Mouse (Mus musculus): ENCODE measurements around the gene Ccnd1. TPM values are rescaled to one million over a fixed set of nuclear protein-coding genes. Genes with fewer than 3 reads are reported as not detected.
A peak's percentile ranks its signal among the peaks of the same experiment; 100 is the strongest.

Gene Ccnd1
- polyA plus RNA-seq, 1 experiment: 42.5 TPM

DNA sequence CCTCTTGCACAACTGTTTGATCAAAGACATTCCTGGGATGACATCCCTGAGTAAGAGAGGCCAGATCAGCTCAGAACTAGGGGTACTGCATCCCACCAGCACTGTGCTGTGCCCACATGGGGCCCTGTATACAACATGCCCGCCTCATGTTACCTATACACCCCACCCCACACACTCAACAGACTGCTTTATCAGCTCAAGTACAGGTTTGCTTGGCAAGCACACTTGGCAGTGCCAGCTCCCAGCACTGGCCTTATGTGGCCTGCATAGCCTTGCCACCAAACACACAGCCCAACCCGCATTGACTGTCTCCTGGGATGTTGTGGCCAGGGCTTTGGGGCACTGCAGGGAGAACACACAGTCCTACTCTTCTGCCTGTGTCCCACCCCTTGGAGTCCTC lies 12.1 kb downstream of the Ccnd1 start:
- no peak overlapping the region for H3K4me3 ChIP-seq (ENCODE audit: low read depth, low read length)
- WGBS: 81% methylated on average over 2 of the region's 2 CpGs
- no peak overlapping the region for H3K27ac ChIP-seq (ENCODE audit: insufficient read depth, low read depth, low read length)
- no peak for TF ChIP-seq CTCF (IDR thresholded peaks at IDR 0.05; ENCODE audit: extremely low read depth, insufficient read length, insufficient replicate concordance, low read depth, low read length)
- no peak for TF ChIP-seq POLR2A (IDR thresholded peaks at IDR 0.05; ENCODE audit: low read depth, low read length)
- no peaks in the 10 kb centered on the region for H3K4me1 ChIP-seq (ENCODE audit: control insufficient read depth, insufficient read depth, insufficient read length, low read length)
- no peaks in the 10 kb centered on the region for H3K27me3 ChIP-seq (ENCODE audit: control insufficient read depth, insufficient read depth, low read length)
- H3K36me3 ChIP-seq (ENCODE audit: control insufficient read depth, insufficient read depth, low read length): peaks cover 24% of the 10 kb centered on the region; the same call in 1 of the 2 replicates

- H3K27me3 ChIP-seq (ENCODE audit: control insufficient read depth, insufficient read depth, low read length): no peaks in the 10 kb centered on the region
- peaks cover 9% of the 10 kb centered on the region for H3K4me1 ChIP-seq (ENCODE audit: control insufficient read depth, insufficient read depth, insufficient read length, low read length)
- peaks cover 30% of the 10 kb centered on the region for H3K36me3 ChIP-seq (ENCODE audit: control insufficient read depth, insufficient read depth, low read length)
- TF ChIP-seq CTCF (IDR thresholded peaks at IDR 0.05; ENCODE audit: extremely low read depth, insufficient read length, insufficient replicate concordance, low read depth, low read length) (no peak), POLR2A (IDR thresholded peaks at IDR 0.05; ENCODE audit: low read depth, low read length) (no peak)
- H3K4me3 ChIP-seq (ENCODE audit: low read depth, low read length): no peak overlapping the region
- WGBS: 88% methylated on average over 1 of the region's 1 CpGs
- H3K27ac ChIP-seq (ENCODE audit: insufficient read depth, low read depth, low read length): no peak overlapping the region
Observed at GRCm38 (mm10) chr7:144918823-144919222, 20.9 kb downstream of the Ccnd1 start.

DNA sequence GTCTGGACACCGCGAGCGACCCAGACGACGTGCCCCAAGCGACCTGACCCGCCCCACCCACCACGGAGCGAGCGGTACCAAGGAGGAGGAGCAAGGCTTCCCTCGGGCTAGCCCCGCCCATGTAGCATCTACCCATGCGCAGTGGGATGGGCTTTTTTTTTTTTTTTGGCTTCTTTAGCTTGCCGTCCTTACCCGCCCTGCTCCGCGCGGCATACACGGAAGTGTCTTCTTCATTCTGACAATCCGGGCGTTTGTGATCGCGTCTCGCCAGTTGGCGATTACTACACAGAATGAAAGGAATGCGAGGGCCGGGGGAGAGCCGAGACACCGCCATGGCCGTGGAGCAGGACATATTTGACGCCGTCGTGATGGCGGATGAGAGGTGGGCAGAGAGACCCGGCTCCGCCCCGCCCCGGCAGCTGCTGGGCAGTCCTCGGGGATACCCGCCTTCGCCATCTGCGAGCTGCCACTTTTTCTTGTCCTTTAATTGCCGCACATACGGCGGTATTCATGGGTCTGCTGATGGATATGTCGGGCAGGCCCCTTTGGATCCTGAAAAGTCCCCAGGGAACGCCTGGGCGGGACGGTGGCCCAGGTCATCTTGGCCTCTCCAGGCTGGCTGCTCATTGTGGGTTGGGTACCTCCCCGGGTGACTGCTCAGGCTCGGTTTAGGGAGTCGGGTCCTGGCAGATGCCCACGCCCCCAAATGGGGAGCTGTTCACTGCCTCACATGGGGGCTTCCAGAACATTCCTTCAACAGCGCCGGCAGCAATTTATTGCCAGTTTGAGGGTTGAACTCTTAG lies 24.6 kb downstream of the Ccnd1 start, which contains the start of gene LTO1:
LTO1 (plus strand) TSS at position 153 of the 803 bp plus-strand sequence.
- H3K27me3 ChIP-seq (ENCODE audit: control insufficient read depth, insufficient read depth, low read length): no peaks in the 10 kb centered on the region
- peaks cover 18% of the 10 kb centered on the region for H3K36me3 ChIP-seq (ENCODE audit: control insufficient read depth, insufficient read depth, low read length)
- H3K27ac ChIP-seq (ENCODE audit: insufficient read depth, low read depth, low read length): peak within 1 kb of the TSS; percentile 60; the same call in 1 of the 2 replicates
- H3K4me1 ChIP-seq (ENCODE audit: control insufficient read depth, insufficient read depth, insufficient read length, low read length): peaks cover 9% of the 10 kb centered on the region
- under 1% methylated on average over 55 of the region's 55 CpGs for WGBS
- H3K4me3 ChIP-seq (ENCODE audit: low read depth, low read length): peak within 1 kb of the TSS; percentile 91
- TF ChIP-seq POLR2A (IDR thresholded peaks at IDR 0.05; ENCODE audit: low read depth, low read length) (no peak), CTCF (IDR thresholded peaks at IDR 0.05; ENCODE audit: extremely low read depth, insufficient read length, insufficient replicate concordance, low read depth, low read length) (no peak)

DNA sequence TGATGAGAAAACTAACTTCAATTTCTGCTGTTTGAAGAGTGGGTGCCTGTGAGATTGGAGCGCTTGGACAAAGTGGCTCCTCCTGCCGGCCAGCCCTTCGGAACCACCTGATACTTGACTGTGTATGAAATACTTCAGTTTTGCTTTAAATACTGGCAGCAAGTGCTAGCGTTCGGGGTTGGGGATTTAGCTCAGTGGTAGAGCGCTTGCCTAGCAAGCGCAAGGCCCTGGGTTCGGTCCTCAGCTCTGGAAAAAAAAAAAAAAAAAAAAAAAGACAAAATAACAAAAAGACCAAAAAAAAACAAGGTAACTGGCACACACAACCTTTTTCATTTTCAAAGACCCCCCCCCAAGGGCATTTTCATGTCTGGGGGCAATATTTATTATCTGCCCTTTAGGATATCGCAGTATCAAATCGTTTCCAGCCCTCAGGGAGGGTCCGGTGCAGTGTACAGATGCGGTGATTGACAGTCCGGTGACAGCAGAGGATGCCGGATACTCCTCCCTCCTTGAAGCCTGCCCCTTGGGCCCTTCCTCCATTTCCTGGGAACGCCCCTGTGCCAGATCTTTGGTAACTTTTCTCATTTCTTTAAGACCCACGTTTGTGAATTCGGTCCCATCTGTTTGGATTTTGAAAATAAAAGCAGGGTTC lies 25.3 kb downstream of the Ccnd1 start:
- Histone ChIP-seq H3K27ac (ENCODE audit: insufficient read depth, low read depth, low read length) (peak overlapping the region; percentile 60; the same call in 1 of the 2 replicates), H3K4me3 (ENCODE audit: low read depth, low read length) (peak overlapping the region; percentile 91), H3K27me3 (ENCODE audit: control insufficient read depth, insufficient read depth, low read length) (no peaks in the 10 kb centered on the region), H3K36me3 (ENCODE audit: control insufficient read depth, insufficient read depth, low read length) (peaks cover 15% of the 10 kb centered on the region), H3K4me1 (ENCODE audit: control insufficient read depth, insufficient read depth, insufficient read length, low read length) (peaks cover 9% of the 10 kb centered on the region)
- TF ChIP-seq CTCF (IDR thresholded peaks at IDR 0.05; ENCODE audit: extremely low read depth, insufficient read length, insufficient replicate concordance, low read depth, low read length): peak; percentile 8; the same call in 1 of the 2 replicates
- no peak for TF ChIP-seq POLR2A (IDR thresholded peaks at IDR 0.05; ENCODE audit: low read depth, low read length)
- 6% methylated on average over 17 of the region's 17 CpGs for WGBS

GRCm38 (mm10) chr7:144912897-144913296 lies 26.8 kb downstream of the Ccnd1 start:
- H3K27me3 ChIP-seq (ENCODE audit: control insufficient read depth, insufficient read depth, low read length): no peaks in the 10 kb centered on the region
- H3K4me3 ChIP-seq (ENCODE audit: low read depth, low read length): no peak overlapping the region
- peaks cover 9% of the 10 kb centered on the region for H3K4me1 ChIP-seq (ENCODE audit: control insufficient read depth, insufficient read depth, insufficient read length, low read length)
- H3K27ac ChIP-seq (ENCODE audit: insufficient read depth, low read depth, low read length): no peak overlapping the region
- 84% methylated on average over 4 of the region's 4 CpGs for WGBS
- TF ChIP-seq CTCF (IDR thresholded peaks at IDR 0.05; ENCODE audit: extremely low read depth, insufficient read length, insufficient replicate concordance, low read depth, low read length): no peak
- no peak for TF ChIP-seq POLR2A (IDR thresholded peaks at IDR 0.05; ENCODE audit: low read depth, low read length)
- peaks cover 7% of the 10 kb centered on the region; the same call in 1 of the 2 replicates for H3K36me3 ChIP-seq (ENCODE audit: control insufficient read depth, insufficient read depth, low read length)

DNA sequence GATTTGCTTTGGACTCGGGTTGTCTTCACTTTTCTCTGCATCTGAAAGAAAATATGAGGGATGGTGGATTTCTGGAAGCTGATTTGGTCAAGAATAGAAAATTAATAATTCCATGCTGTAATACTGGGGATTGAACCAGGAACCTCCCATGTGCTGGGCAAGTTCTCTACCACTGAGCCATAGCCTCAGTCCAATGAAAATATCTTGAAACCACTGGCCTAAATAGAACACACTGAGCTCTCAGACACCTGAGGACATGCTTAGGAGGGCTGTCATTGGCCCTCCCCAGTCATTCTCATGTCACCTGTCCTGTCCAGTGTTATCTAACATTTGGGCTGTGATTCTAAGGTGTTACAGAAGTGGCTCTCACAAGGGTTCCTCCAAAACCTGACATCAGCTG lies 28.6 kb downstream of the Ccnd1 start:
- 76% methylated on average over 1 of the region's 1 CpGs for WGBS
- no peaks in the 10 kb centered on the region for H3K27me3 ChIP-seq (ENCODE audit: control insufficient read depth, insufficient read depth, low read length)
- no peak overlapping the region for H3K27ac ChIP-seq (ENCODE audit: insufficient read depth, low read depth, low read length)
- H3K4me3 ChIP-seq (ENCODE audit: low read depth, low read length): no peak overlapping the region
- no peaks in the 10 kb centered on the region for H3K36me3 ChIP-seq (ENCODE audit: control insufficient read depth, insufficient read depth, low read length)
- peaks cover 8% of the 10 kb centered on the region for H3K4me1 ChIP-seq (ENCODE audit: control insufficient read depth, insufficient read depth, insufficient read length, low read length)
- TF ChIP-seq CTCF (IDR thresholded peaks at IDR 0.05; ENCODE audit: extremely low read depth, insufficient read length, insufficient replicate concordance, low read depth, low read length) (no peak), POLR2A (IDR thresholded peaks at IDR 0.05; ENCODE audit: low read depth, low read length) (no peak)

GRCm38 (mm10) chr7:144908705-144909104 lies 31.0 kb downstream of the Ccnd1 start:
- WGBS: 39% methylated on average over 7 of the region's 7 CpGs

More at GRCm38 (mm10) chr7:144908705-144909104, 31.0 kb downstream of the Ccnd1 start:
- no peaks in the 10 kb centered on the region for H3K36me3 ChIP-seq (ENCODE audit: control insufficient read depth, insufficient read depth, low read length)
- H3K4me3 ChIP-seq (ENCODE audit: low read depth, low read length): no peak overlapping the region
- TF ChIP-seq CTCF (IDR thresholded peaks at IDR 0.05; ENCODE audit: extremely low read depth, insufficient read length, insufficient replicate concordance, low read depth, low read length): no peak
- no peak for TF ChIP-seq POLR2A (IDR thresholded peaks at IDR 0.05; ENCODE audit: low read depth, low read length)
- no peak overlapping the region for H3K27ac ChIP-seq (ENCODE audit: insufficient read depth, low read depth, low read length)
- no peaks in the 10 kb centered on the region for H3K4me1 ChIP-seq (ENCODE audit: control insufficient read depth, insufficient read depth, insufficient read length, low read length)
- peaks cover 3% of the 10 kb centered on the region; the same call in 1 of the 2 replicates for H3K27me3 ChIP-seq (ENCODE audit: control insufficient read depth, insufficient read depth, low read length)

Data from small intestine, adult 2 months (tissue).